Mouse (Mus musculus) kidney, adult 2 months (tissue): ENCODE results near the gene Cryz.

Experiments used
- CTCF ChIP-seq: fragments of 200-500 bp; conservative IDR thresholded peaks from 2 replicates; pipeline ENCODE4 v1.5.1; 2011; ENCODE audit warnings: low read depth, mild to moderate bottlenecking, control low read depth, low read length, moderate library complexity, mixed read lengths; ENCODE audit not compliant: insufficient read depth, insufficient read length
- POLR2A ChIP-seq: fragments of 200-500 bp; IDR thresholded peaks from one replicate; pipeline ENCODE4 v1.6.1; 2011; ENCODE audit warnings: low read depth, low read length, control low read depth

GRCm38 (mm10) chr3:154616106-154616505, 19.6 kb downstream of the Cryz start:
- no peak for TF ChIP-seq CTCF
- no peak for TF ChIP-seq POLR2A
